Mouse (Mus musculus): ENCODE measurements around the gene Srrm4. TPM values are rescaled to one million over a fixed set of nuclear protein-coding genes. Genes with fewer than 3 reads are reported as not detected.

Srrm4 gene
- total and polyA plus RNA-seq, 3 experiments: not detected

DNA sequence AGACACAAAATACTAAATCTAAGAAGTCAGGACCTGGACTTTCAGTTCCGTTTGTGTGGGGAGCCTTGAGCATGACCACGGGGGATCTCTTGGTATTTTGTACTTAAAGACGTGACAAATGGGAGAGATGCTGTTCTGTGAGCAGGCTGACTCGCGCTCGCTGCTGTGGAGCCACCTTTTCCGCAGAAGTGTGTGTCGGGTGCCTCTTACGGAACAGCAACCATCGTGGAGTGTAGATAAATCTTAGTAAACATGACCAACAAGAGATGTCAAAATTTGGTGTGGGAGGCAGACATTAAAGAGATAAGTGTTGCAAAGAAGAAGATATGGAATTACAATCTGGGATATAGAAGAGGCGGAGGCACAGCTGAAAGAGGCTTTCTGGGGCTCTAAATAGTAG, 69.3 kb downstream of the Srrm4 start:
- no peaks in the 10 kb centered on the region for H3K36me3 ChIP-seq (ENCODE audit: control insufficient read depth in 1 of 2, insufficient read depth in 2 of 2, low read length in 2 of 2)
- no peak overlapping the region for H3K27ac ChIP-seq (ENCODE audit: control insufficient read depth, low read depth, low read length)
- DNase-seq (ENCODE audit: low read depth, low spot score): no peak
- H3K4me3 ChIP-seq (ENCODE audit: control insufficient read depth in 1 of 2, insufficient read depth in 1 of 2, low read depth in 2 of 2, low read length in 2 of 2): no peak overlapping the region
- no peak overlapping the region for H3K9ac ChIP-seq (ENCODE audit: control insufficient read depth, low read depth, low read length, poor library complexity, severe bottlenecking)
- H3K4me1 ChIP-seq (ENCODE audit: control insufficient read depth in 1 of 2, insufficient read depth in 2 of 2, low read length in 2 of 2): no peaks in the 10 kb centered on the region
- H3K27me3 ChIP-seq (ENCODE audit: control insufficient read depth in 1 of 2, insufficient read depth in 2 of 2, low read length in 2 of 2): no peaks in the 10 kb centered on the region
- TF ChIP-seq MAZ (IDR thresholded peaks at IDR 0.05; ENCODE audit: low read depth, low read length): no peak
- no peak for TF ChIP-seq ZMIZ1 (IDR thresholded peaks at IDR 0.05; ENCODE audit: low read depth, low read length)
- TF ChIP-seq HCFC1 (IDR thresholded peaks at IDR 0.05; ENCODE audit: low read depth, low read length): no peak
- TF ChIP-seq RAD21 (IDR thresholded peaks at IDR 0.05; ENCODE audit: low read depth, low read length): no peak
- no peak for TF ChIP-seq MYC (IDR thresholded peaks at IDR 0.05; ENCODE audit: low read depth, low read length)
- TF ChIP-seq POLR2AphosphoS2 (IDR thresholded peaks at IDR 0.05; ENCODE audit: low read length): no peak
- TF ChIP-seq SIN3A (IDR thresholded peaks at IDR 0.05; ENCODE audit: low read length): no peak
- TF ChIP-seq MXI1 (IDR thresholded peaks at IDR 0.05; ENCODE audit: low read depth, low read length): no peak
- TF ChIP-seq TBP (IDR thresholded peaks at IDR 0.05; ENCODE audit: low read depth, low read length): no peak
- TF ChIP-seq GATA1 (IDR thresholded peaks at IDR 0.05; ENCODE audit: low read depth, low read length): no peak
- TF ChIP-seq BHLHE40 (IDR thresholded peaks at IDR 0.05; ENCODE audit: borderline replicate concordance, low read depth, low read length): no peak
- TF ChIP-seq TCF12 (IDR thresholded peaks at IDR 0.05; ENCODE audit: low read depth, low read length): no peak
- TF ChIP-seq GABPA (IDR thresholded peaks at IDR 0.05; ENCODE audit: low read depth, low read length): no peak
- no peak for TF ChIP-seq JUND (IDR thresholded peaks at IDR 0.05; ENCODE audit: low read depth, low read length)
- TF ChIP-seq USF2 (IDR thresholded peaks at IDR 0.05; ENCODE audit: borderline replicate concordance in 1 of 2, insufficient read depth in 1 of 2, low read depth in 1 of 2, low read length in 2 of 2): no peak
- no peak for TF ChIP-seq MYB (IDR thresholded peaks at IDR 0.05; ENCODE audit: low read depth, low read length)
- TF ChIP-seq POLR2A (IDR thresholded peaks at IDR 0.05; ENCODE audit: control insufficient read depth in 1 of 2, insufficient read depth in 1 of 2, low read depth in 1 of 2, low read length in 2 of 2, poor library complexity in 1 of 2): no peak
- no peak for TF ChIP-seq UBTF (IDR thresholded peaks at IDR 0.05; ENCODE audit: borderline replicate concordance, insufficient read depth, low read depth, low read length)
- no peak for TF ChIP-seq ETS1 (IDR thresholded peaks at IDR 0.05; ENCODE audit: low read depth, low read length)
- no peak for TF ChIP-seq MAFK (IDR thresholded peaks at IDR 0.05; ENCODE audit: borderline replicate concordance, low read depth, low read length)
- no peaks in the 10 kb centered on the region for H3K79me2 ChIP-seq (ENCODE audit: control insufficient read depth, insufficient read depth, low read length, poor library complexity)
- no peaks in the 10 kb centered on the region for H3K9me3 ChIP-seq (replicated peaks; ENCODE audit: insufficient read depth, low read length)

DNA sequence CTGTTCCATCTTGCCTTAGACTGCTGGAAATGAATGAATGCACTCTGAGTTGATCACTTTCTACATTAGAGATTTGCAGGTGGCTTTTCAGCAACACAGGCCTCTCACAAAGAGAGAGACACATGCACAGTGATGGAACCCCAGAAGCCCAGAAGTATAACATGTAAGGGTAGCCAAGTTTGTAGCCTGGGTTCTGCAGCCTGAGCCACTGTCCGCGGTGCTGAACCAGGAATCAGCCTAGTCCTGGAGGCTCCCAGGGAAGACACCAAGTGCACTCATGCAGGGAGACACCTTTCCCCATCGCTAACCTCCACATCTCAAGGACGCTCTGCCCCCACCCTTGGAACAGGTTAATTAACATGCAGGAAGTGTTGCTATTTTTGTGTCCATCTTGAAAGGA, 73.6 kb downstream of the Srrm4 start:
- Histone ChIP-seq H3K27me3 (ENCODE audit: control insufficient read depth in 1 of 2, insufficient read depth in 2 of 2, low read length in 2 of 2) (no peaks in the 10 kb centered on the region), H3K79me2 (ENCODE audit: control insufficient read depth, insufficient read depth, low read length, poor library complexity) (no peaks in the 10 kb centered on the region), H3K9ac (ENCODE audit: control insufficient read depth, low read depth, low read length, poor library complexity, severe bottlenecking) (no peak overlapping the region), H3K27ac (ENCODE audit: control insufficient read depth, low read depth, low read length) (no peak overlapping the region), H3K4me1 (ENCODE audit: control insufficient read depth in 1 of 2, insufficient read depth in 2 of 2, low read length in 2 of 2) (no peaks in the 10 kb centered on the region), H3K4me3 (ENCODE audit: control insufficient read depth in 1 of 2, insufficient read depth in 1 of 2, low read depth in 2 of 2, low read length in 2 of 2) (no peak overlapping the region), H3K9me3 (replicated peaks; ENCODE audit: insufficient read depth, low read length) (no peaks in the 10 kb centered on the region), H3K36me3 (ENCODE audit: control insufficient read depth in 1 of 2, insufficient read depth in 2 of 2, low read length in 2 of 2) (no peaks in the 10 kb centered on the region)
- TF ChIP-seq POLR2AphosphoS5 (IDR thresholded peaks at IDR 0.05; ENCODE audit: borderline replicate concordance, low read depth, low read length) (no peak), CTCF (IDR thresholded peaks at IDR 0.05 in 2 of 3, conservative IDR thresholded peaks at IDR 0.05 in 1 of 3; ENCODE audit: control insufficient read depth in 1 of 3, insufficient read depth in 1 of 3, low read depth in 2 of 3, low read length in 3 of 3, poor library complexity in 1 of 3, severe bottlenecking in 1 of 3) (no peak), POLR2AphosphoS2 (IDR thresholded peaks at IDR 0.05; ENCODE audit: low read length) (no peak), RAD21 (IDR thresholded peaks at IDR 0.05; ENCODE audit: low read depth, low read length) (no peak), MAZ (IDR thresholded peaks at IDR 0.05; ENCODE audit: low read depth, low read length) (no peak), EP300 (IDR thresholded peaks at IDR 0.05; ENCODE audit: low read depth in 1 of 2, low read length in 2 of 2) (no peak), POLR2A (IDR thresholded peaks at IDR 0.05; ENCODE audit: control insufficient read depth in 1 of 2, insufficient read depth in 1 of 2, low read depth in 1 of 2, low read length in 2 of 2, poor library complexity in 1 of 2) (no peak), CHD1 (IDR thresholded peaks at IDR 0.05; ENCODE audit: low read depth, low read length) (no peak), ZNF384 (IDR thresholded peaks at IDR 0.05; ENCODE audit: low read depth, low read length) (no peak), MYC (IDR thresholded peaks at IDR 0.05; ENCODE audit: low read depth, low read length) (no peak), GABPA (IDR thresholded peaks at IDR 0.05; ENCODE audit: low read depth, low read length) (no peak), TCF12 (IDR thresholded peaks at IDR 0.05; ENCODE audit: low read depth, low read length) (no peak), KAT2A (conservative IDR thresholded peaks at IDR 0.05; ENCODE audit: low read depth, low read length) (no peak), TAL1 (IDR thresholded peaks at IDR 0.05; ENCODE audit: low read length) (no peak), RCOR1 (IDR thresholded peaks at IDR 0.05; ENCODE audit: low read depth, low read length) (no peak), ZC3H11A (IDR thresholded peaks at IDR 0.05; ENCODE audit: low read depth, low read length) (no peak)
- DNase-seq (ENCODE audit: low read depth, low spot score): peak; percentile 3

All from MEL (cell line).